Mouse (Mus musculus): ENCODE measurements at regions not wholly inside any gene's neighbourhood (a gene's known extent, or its start where the extent isn't known, plus 50 kb on each side); places are given as distances from the start of the nearest gene placed in this dataset.
A peak's percentile ranks its signal among the peaks of the same experiment; 100 is the strongest.

DNA sequence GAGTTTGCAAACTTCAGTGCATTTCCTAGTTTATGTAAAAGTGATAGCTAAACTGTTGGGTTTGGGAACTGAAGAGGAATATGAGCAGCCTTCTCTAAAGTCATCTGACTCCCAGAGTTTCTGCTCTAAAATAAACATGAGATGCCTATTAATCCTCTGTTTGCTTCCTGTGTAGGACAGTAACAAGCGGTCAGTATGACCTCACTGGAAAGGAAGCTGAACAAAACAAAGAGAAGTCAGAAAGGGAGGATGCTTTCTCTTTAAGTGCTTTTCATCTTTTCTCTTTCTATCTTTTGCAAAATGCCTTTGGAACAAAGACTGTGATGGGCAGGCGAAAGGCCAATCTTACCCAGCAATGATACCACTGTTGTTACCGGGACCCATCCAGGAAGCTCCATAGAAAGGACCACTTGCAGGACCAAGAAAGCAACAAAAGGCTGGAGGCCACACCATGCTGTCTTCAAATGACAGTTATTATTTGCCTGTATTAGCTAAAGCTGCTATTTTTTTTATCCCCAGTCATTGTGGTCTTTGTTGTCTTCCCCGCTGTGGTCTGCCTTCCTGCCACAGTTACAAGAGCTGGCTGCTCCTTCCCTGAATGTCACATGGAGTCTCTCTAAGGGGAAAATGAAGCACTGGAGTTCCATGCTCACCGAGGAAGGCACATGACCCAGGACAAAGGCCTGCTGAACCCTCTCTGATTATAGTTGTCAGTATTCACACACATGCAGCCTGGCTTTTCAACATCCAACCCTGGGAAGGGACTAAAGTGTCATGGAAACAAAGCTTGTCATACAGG is 253.4 kb downstream of the Galc start:
- Histone ChIP-seq H3K4me1 (ENCODE audit: control insufficient read depth, insufficient read depth, low read length) (no peaks in the 10 kb centered on the region), H3K9me3 (replicated peaks; ENCODE audit: control insufficient read depth, low read length) (no peaks in the 10 kb centered on the region), H3K27ac (ENCODE audit: low read depth, low read length) (no peak overlapping the region), H3K4me2 (ENCODE audit: low read length) (no peak overlapping the region), H3K36me3 (ENCODE audit: control insufficient read depth, insufficient read depth, low read length) (no peaks in the 10 kb centered on the region), H3K4me3 (ENCODE audit: low read depth, low read length) (no peak overlapping the region), H3K9ac (ENCODE audit: low read length) (no peak overlapping the region), H3K27me3 (replicated peaks; ENCODE audit: control insufficient read depth, insufficient read depth, low read length) (no peaks in the 10 kb centered on the region)
- no peak for ATAC-seq
- 53% methylated on average over 5 of the region's 5 CpGs for WGBS
- DNase-seq (ENCODE audit: low spot score), result peak; percentile 14

GRCm38 (mm10) chr12:98002217-98002616 is 257.0 kb downstream of the Galc start:
- H3K27ac ChIP-seq (ENCODE audit: low read depth, low read length), result no peak overlapping the region
- H3K4me3 ChIP-seq (ENCODE audit: low read depth, low read length), result no peak overlapping the region
- H3K36me3 ChIP-seq (ENCODE audit: control insufficient read depth, insufficient read depth, low read length), result no peaks in the 10 kb centered on the region
- no peaks in the 10 kb centered on the region for H3K4me1 ChIP-seq (ENCODE audit: control insufficient read depth, insufficient read depth, low read length)
- 95% methylated on average over 5 of the region's 5 CpGs for WGBS
- ATAC-seq, result no peak
- no peak overlapping the region for H3K9ac ChIP-seq (ENCODE audit: low read length)
- DNase-seq (ENCODE audit: low spot score), result no peak
- no peaks in the 10 kb centered on the region for H3K9me3 ChIP-seq (replicated peaks; ENCODE audit: control insufficient read depth, low read length)
- no peaks in the 10 kb centered on the region for H3K27me3 ChIP-seq (replicated peaks; ENCODE audit: control insufficient read depth, insufficient read depth, low read length)
- H3K4me2 ChIP-seq (ENCODE audit: low read length), result no peak overlapping the region

- no peaks in the 10 kb centered on the region for H3K9me3 ChIP-seq (replicated peaks; ENCODE audit: control insufficient read depth, low read length)
- H3K27ac ChIP-seq (ENCODE audit: low read depth, low read length), result no peak overlapping the region
- no peaks in the 10 kb centered on the region for H3K27me3 ChIP-seq (replicated peaks; ENCODE audit: control insufficient read depth, insufficient read depth, low read length)
- H3K9ac ChIP-seq (ENCODE audit: low read length), result no peak overlapping the region
- H3K36me3 ChIP-seq (ENCODE audit: control insufficient read depth, insufficient read depth, low read length), result no peaks in the 10 kb centered on the region
- no peak overlapping the region for H3K4me3 ChIP-seq (ENCODE audit: low read depth, low read length)
- H3K4me2 ChIP-seq (ENCODE audit: low read length), result no peak overlapping the region
- WGBS, result 58% methylated on average over 1 of the region's 1 CpGs
- DNase-seq (ENCODE audit: low spot score) (no peak), ATAC-seq (no peak)
- no peaks in the 10 kb centered on the region for H3K4me1 ChIP-seq (ENCODE audit: control insufficient read depth, insufficient read depth, low read length)
Observed at GRCm38 (mm10) chr12:97994884-97995283, 264.4 kb downstream of the Galc start.

- Histone ChIP-seq H3K9me3 (replicated peaks; ENCODE audit: control insufficient read depth, low read length) (no peaks in the 10 kb centered on the region), H3K9ac (ENCODE audit: low read length) (no peak overlapping the region), H3K27ac (ENCODE audit: low read depth, low read length) (no peak overlapping the region), H3K4me2 (ENCODE audit: low read length) (no peak overlapping the region), H3K4me3 (ENCODE audit: low read depth, low read length) (no peak overlapping the region), H3K36me3 (ENCODE audit: control insufficient read depth, insufficient read depth, low read length) (no peaks in the 10 kb centered on the region), H3K27me3 (replicated peaks; ENCODE audit: control insufficient read depth, insufficient read depth, low read length) (no peaks in the 10 kb centered on the region), H3K4me1 (ENCODE audit: control insufficient read depth, insufficient read depth, low read length) (no peaks in the 10 kb centered on the region)
- DNase-seq (ENCODE audit: low spot score) (no peak), ATAC-seq (no peak)
- WGBS, result 73% methylated on average over 3 of the region's 3 CpGs
Observed at GRCm38 (mm10) chr12:97993937-97994336, 265.3 kb downstream of the Galc start.

GRCm38 (mm10) chr12:97983390-97983789 is 275.9 kb downstream of the Galc start:
- no peak overlapping the region for H3K27ac ChIP-seq (ENCODE audit: low read depth, low read length)
- WGBS, result 88% methylated on average over 1 of the region's 1 CpGs

GRCm38 (mm10) chr12:97978668-97979067 is 280.6 kb downstream of the Galc start:
- no peaks in the 10 kb centered on the region for H3K27me3 ChIP-seq (replicated peaks; ENCODE audit: control insufficient read depth, insufficient read depth, low read length)
- H3K9me3 ChIP-seq (replicated peaks; ENCODE audit: control insufficient read depth, low read length), result 0 out of 2 replicates have a peak, but pooled peaks cover 2% of the 10 kb centered on the region
- H3K36me3 ChIP-seq (ENCODE audit: control insufficient read depth, insufficient read depth, low read length), result no peaks in the 10 kb centered on the region
- no peak overlapping the region for H3K4me3 ChIP-seq (ENCODE audit: low read depth, low read length)
- H3K9ac ChIP-seq (ENCODE audit: low read length), result no peak overlapping the region
- peak; percentile 64 for ATAC-seq
- WGBS, result 41% methylated on average over 3 of the region's 3 CpGs
- no peak for DNase-seq (ENCODE audit: low spot score)
- no peak overlapping the region for H3K4me2 ChIP-seq (ENCODE audit: low read length)
- H3K27ac ChIP-seq (ENCODE audit: low read depth, low read length), result no peak overlapping the region
- H3K4me1 ChIP-seq (ENCODE audit: control insufficient read depth, insufficient read depth, low read length), result peaks cover 9% of the 10 kb centered on the region; the same call in 1 of the 2 replicates

More at GRCm38 (mm10) chr12:97983390-97983789, 275.9 kb downstream of the Galc start:
- Histone ChIP-seq H3K27me3 (replicated peaks; ENCODE audit: control insufficient read depth, insufficient read depth, low read length) (no peaks in the 10 kb centered on the region), H3K36me3 (ENCODE audit: control insufficient read depth, insufficient read depth, low read length) (no peaks in the 10 kb centered on the region), H3K9ac (ENCODE audit: low read length) (no peak overlapping the region), H3K4me2 (ENCODE audit: low read length) (no peak overlapping the region), H3K9me3 (replicated peaks; ENCODE audit: control insufficient read depth, low read length) (0 out of 2 replicates have a peak, but pooled peaks cover 2% of the 10 kb centered on the region), H3K4me1 (ENCODE audit: control insufficient read depth, insufficient read depth, low read length) (no peaks in the 10 kb centered on the region; the same call in 1 of the 2 replicates), H3K4me3 (ENCODE audit: low read depth, low read length) (no peak overlapping the region)
- ATAC-seq, result no peak
- DNase-seq (ENCODE audit: low spot score), result no peak

DNA sequence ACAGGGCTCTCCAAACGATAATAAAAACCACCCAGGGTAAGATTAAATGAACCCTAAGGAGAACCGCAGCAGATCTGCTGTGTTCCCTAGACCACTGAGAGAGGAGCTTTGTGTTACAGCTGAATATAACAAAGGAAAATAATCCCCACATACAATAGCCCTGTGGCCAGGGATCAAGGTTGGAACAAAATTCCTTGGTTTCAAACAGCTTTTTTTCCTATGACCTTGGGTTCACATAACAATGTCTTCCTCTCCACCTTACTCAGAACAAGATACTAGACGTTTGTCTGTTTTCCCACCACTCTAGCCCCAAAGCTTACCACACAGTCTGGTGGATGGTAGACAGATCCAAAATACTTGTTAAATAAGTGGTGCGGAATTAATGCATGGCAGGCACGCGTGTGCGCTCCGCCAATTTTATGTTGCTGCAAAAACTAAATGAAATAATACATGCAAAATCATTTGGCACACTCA is 281.0 kb downstream of the Galc start:
- H3K27ac ChIP-seq (ENCODE audit: low read depth, low read length), result peak overlapping the region; percentile 34; the same call in 1 of the 2 replicates
- H3K4me3 ChIP-seq (ENCODE audit: low read depth, low read length), result no peak overlapping the region
- DNase-seq (ENCODE audit: low spot score), result peak; percentile 83
- H3K4me1 ChIP-seq (ENCODE audit: control insufficient read depth, insufficient read depth, low read length), result peaks cover 9% of the 10 kb centered on the region; the same call in 1 of the 2 replicates
- 21% methylated on average over 8 of the region's 8 CpGs for WGBS
- H3K9me3 ChIP-seq (replicated peaks; ENCODE audit: control insufficient read depth, low read length), result 0 out of 2 replicates have a peak, but pooled peaks cover 2% of the 10 kb centered on the region
- no peak overlapping the region for H3K4me2 ChIP-seq (ENCODE audit: low read length)
- no peaks in the 10 kb centered on the region for H3K36me3 ChIP-seq (ENCODE audit: control insufficient read depth, insufficient read depth, low read length)
- no peak overlapping the region for H3K9ac ChIP-seq (ENCODE audit: low read length)
- peak; percentile 92 for ATAC-seq
- no peaks in the 10 kb centered on the region for H3K27me3 ChIP-seq (replicated peaks; ENCODE audit: control insufficient read depth, insufficient read depth, low read length)

DNA sequence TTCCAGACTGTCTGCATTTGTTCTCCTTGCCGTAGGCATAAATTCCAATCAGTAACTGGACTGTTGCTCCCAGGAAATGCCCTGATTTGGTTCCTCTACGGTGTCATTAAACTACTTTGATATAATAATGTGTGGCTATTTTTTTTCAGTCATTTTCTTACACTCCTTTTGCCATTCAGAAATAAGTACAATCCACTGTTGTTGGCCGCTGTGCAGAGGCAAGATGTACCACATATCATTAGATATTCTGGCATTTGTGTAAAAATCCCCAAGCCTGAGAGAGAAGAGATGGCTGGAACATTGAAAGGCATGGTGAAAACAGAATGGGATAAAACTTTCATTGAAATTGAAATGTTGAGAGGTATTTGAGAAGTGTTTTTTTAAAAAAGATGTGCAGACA is 281.6 kb downstream of the Galc start:
- H3K27me3 ChIP-seq (replicated peaks; ENCODE audit: control insufficient read depth, insufficient read depth, low read length), result no peaks in the 10 kb centered on the region
- H3K4me3 ChIP-seq (ENCODE audit: low read depth, low read length), result no peak overlapping the region
- no peak overlapping the region for H3K9ac ChIP-seq (ENCODE audit: low read length)
- 0 out of 2 replicates have a peak, but pooled peaks cover 2% of the 10 kb centered on the region for H3K9me3 ChIP-seq (replicated peaks; ENCODE audit: control insufficient read depth, low read length)
- H3K27ac ChIP-seq (ENCODE audit: low read depth, low read length), result peak overlapping the region; percentile 34; the same call in 1 of the 2 replicates
- H3K36me3 ChIP-seq (ENCODE audit: control insufficient read depth, insufficient read depth, low read length), result no peaks in the 10 kb centered on the region
- 35% methylated on average over 3 of the region's 3 CpGs for WGBS
- DNase-seq (ENCODE audit: low spot score) (peak; percentile 19), ATAC-seq (no peak)
- no peak overlapping the region for H3K4me2 ChIP-seq (ENCODE audit: low read length)
- H3K4me1 ChIP-seq (ENCODE audit: control insufficient read depth, insufficient read depth, low read length), result peaks cover 9% of the 10 kb centered on the region; the same call in 1 of the 2 replicates

DNA sequence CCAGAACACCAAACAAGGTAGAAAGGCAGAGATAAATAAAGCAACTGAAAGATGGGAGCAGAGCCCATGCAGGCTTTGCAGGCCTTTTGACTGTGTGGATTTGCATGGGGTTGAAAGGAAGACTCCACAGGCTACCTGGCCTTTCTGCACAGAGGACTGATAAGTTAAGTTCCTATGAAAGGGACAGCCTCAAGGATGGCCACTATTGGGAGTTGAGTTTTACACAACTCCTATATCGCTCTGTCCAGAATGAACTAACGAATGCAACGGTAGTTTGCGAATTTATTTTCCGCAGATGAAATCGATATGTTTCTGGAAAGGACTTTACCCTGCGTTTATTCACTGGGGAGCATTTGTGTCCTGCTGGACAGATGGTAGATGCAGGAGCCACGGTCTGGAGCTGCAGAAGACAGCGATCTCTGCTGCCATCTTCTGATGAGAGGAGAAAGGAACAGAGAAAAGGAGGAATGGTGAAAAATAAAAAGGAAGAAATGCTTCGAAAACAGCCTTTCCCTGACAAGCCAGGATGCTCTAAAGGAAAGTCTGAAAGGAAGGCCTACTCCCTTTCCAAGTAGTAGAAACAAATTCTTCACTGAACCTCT is 285.2 kb downstream of the Galc start:
- Histone ChIP-seq H3K27me3 (replicated peaks; ENCODE audit: control insufficient read depth, insufficient read depth, low read length) (no peaks in the 10 kb centered on the region), H3K36me3 (ENCODE audit: control insufficient read depth, insufficient read depth, low read length) (no peaks in the 10 kb centered on the region), H3K4me2 (ENCODE audit: low read length) (no peak overlapping the region), H3K4me1 (ENCODE audit: control insufficient read depth, insufficient read depth, low read length) (peaks cover 9% of the 10 kb centered on the region; the same call in 1 of the 2 replicates), H3K27ac (ENCODE audit: low read depth, low read length) (no peak overlapping the region), H3K9me3 (replicated peaks; ENCODE audit: control insufficient read depth, low read length) (no peaks in the 10 kb centered on the region), H3K9ac (ENCODE audit: low read length) (no peak overlapping the region), H3K4me3 (ENCODE audit: low read depth, low read length) (no peak overlapping the region)
- 68% methylated on average over 10 of the region's 10 CpGs for WGBS
- DNase-seq (ENCODE audit: low spot score) (peak; percentile 47), ATAC-seq (no peak)
